Mouse (Mus musculus): ENCODE measurements around the gene Kcnk10. TPM values are rescaled to one million over a fixed set of nuclear protein-coding genes. Genes with fewer than 3 reads are reported as not detected.

Gene Kcnk10
- polyA plus RNA-seq, 1 experiment from 2014 or later = 27.2 TPM

DNA sequence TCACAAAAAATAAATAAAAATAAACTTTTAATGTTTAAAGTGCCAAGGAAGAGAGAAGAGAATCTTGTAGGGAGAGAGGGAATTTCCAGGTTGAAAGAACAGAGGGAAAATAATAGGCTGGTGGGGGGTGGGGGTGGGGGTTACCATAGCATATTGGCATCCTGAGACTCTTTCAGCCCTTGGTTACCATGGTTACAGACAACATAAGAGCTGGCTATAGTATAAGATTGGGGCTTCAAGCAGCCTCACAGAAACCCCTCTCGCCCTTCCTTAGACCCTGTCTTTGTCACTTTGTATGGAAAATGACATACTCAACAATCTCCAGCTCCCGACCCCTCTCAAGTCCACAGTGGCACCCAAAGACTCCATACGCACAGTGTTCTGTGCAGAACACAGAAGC is 13.7 kb downstream of the Kcnk10 start:
- Histone ChIP-seq H3K4me2 (peak overlapping the region; percentile 30), H3K27ac (replicated peaks) (peak overlapping the region; percentile 72), H3K9ac (no peak overlapping the region), H3K36me3 (no peaks in the 10 kb centered on the region), H3K9me3 (no peaks in the 10 kb centered on the region), H3K27me3 (no peaks in the 10 kb centered on the region), H3K4me3 (no peak overlapping the region), H3K4me1 (replicated peaks) (peaks cover 70% of the 10 kb centered on the region)
- peak; percentile 54; the same call in 1 of the 2 replicates for ATAC-seq (ENCODE audit: low read depth)
- 10% methylated on average over 3 of the region's 3 CpGs for WGBS

DNA sequence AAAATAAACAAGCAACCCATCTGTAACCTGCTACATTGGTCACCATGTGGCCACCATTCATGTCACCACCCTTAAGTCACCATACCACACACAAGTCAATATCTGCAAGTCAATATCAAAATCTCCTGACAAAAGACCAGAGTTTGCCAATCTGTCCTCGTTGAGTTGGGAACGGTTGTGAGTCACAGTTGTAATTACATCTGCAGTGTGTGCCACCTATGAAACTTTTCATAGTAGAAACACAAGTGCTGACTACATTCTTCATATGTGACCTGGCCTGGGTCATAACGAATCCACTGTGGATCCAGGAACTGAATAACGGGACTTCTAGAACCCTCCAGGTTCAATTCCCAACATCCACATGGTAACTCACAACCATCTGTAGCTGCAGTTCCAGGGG is 14.8 kb downstream of the Kcnk10 start:
- Histone ChIP-seq H3K9ac (no peak overlapping the region), H3K9me3 (no peaks in the 10 kb centered on the region), H3K27me3 (no peaks in the 10 kb centered on the region), H3K4me3 (no peak overlapping the region), H3K27ac (replicated peaks) (no peak overlapping the region), H3K4me2 (no peak overlapping the region), H3K36me3 (no peaks in the 10 kb centered on the region), H3K4me1 (replicated peaks) (peaks cover 60% of the 10 kb centered on the region)
- WGBS = 51% methylated on average over 4 of the region's 4 CpGs
- ATAC-seq (ENCODE audit: low read depth) = no peak

- Histone ChIP-seq H3K27me3 (no peaks in the 10 kb centered on the region), H3K4me2 (peak overlapping the region; percentile 38), H3K4me3 (no peak overlapping the region), H3K4me1 (replicated peaks) (peaks cover 52% of the 10 kb centered on the region), H3K9me3 (no peaks in the 10 kb centered on the region), H3K9ac (no peak overlapping the region), H3K36me3 (no peaks in the 10 kb centered on the region), H3K27ac (replicated peaks) (peak overlapping the region; percentile 74)
- peak; percentile 63 for ATAC-seq (ENCODE audit: low read depth)
- WGBS = 24% methylated on average over 13 of the region's 13 CpGs
Measured at GRCm38 (mm10) chr12:98562341-98562977, 15.7 kb downstream of the Kcnk10 start.

DNA sequence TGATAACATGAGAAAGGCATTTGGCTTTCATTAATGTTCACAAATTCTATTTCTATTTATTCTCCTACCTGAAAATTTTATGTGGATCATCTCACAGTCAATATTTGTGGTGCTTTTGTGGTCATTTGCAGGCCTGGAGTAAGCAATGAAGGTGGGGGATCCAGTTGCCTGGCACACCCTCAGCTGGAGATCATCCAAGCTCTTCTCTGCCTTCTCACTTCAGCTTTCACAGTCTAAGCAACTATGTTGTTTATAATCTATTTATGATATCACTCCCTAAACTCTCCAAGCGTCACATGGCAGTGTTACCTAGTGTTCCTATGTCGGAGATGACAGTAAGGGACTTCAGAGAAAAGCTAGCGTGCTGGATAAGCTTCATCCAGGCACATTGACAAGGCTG is 18.1 kb downstream of the Kcnk10 start:
- no peak overlapping the region for H3K27ac ChIP-seq (replicated peaks)
- no peaks in the 10 kb centered on the region for H3K36me3 ChIP-seq
- no peak overlapping the region for H3K4me3 ChIP-seq
- H3K9ac ChIP-seq = no peak overlapping the region
- H3K9me3 ChIP-seq = no peaks in the 10 kb centered on the region
- H3K4me1 ChIP-seq (replicated peaks) = peaks cover 34% of the 10 kb centered on the region
- no peaks in the 10 kb centered on the region for H3K27me3 ChIP-seq
- no peak for ATAC-seq (ENCODE audit: low read depth)
- H3K4me2 ChIP-seq = no peak overlapping the region
- 89% methylated on average over 3 of the region's 3 CpGs for WGBS

DNA sequence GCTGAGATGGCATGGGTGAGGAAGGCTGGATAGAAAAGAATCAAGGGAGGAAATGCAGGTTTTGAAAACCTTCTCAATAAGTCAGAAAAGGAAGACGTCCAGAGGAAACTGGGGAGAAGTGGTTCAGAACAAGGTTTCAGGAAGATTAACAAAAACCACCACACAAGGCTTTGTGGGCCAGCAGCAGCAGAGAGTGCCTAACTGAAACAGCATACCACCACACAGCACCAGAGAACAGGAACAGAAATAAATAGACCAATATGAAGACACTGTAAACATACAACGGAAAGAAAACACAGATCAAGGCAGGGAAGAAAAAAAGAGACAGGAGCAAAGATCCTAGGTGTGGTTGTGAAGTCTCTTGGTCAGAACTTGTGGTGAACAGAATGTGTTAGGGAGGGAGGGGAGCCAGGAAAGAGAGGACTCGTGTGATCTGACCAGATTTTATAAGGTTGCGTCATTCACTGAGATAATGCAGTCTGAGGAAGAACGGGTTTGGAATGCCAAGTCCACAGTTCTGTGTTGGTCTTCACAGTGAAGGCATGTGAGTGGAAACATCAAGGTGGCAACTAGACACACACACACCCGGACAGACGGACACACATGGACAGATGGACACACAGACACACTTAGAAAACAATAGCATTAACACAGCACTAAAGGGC is 21.0 kb downstream of the Kcnk10 start:
- WGBS = 83% methylated on average over 7 of the region's 7 CpGs
- Histone ChIP-seq H3K4me2 (no peak overlapping the region), H3K36me3 (no peaks in the 10 kb centered on the region), H3K9me3 (no peaks in the 10 kb centered on the region), H3K4me3 (no peak overlapping the region), H3K9ac (no peak overlapping the region), H3K4me1 (replicated peaks) (peaks cover 11% of the 10 kb centered on the region), H3K27me3 (no peaks in the 10 kb centered on the region), H3K27ac (replicated peaks) (no peak overlapping the region)
- no peak for ATAC-seq (ENCODE audit: low read depth)

GRCm38 (mm10) chr12:98549981-98550380 is 28.1 kb downstream of the Kcnk10 start:
- Histone ChIP-seq H3K9me3 (no peaks in the 10 kb centered on the region), H3K4me3 (no peak overlapping the region), H3K27ac (replicated peaks) (no peak overlapping the region; the same call in 1 of the 2 replicates), H3K9ac (no peak overlapping the region), H3K4me1 (replicated peaks) (peaks cover 9% of the 10 kb centered on the region; the same call in 1 of the 2 replicates), H3K27me3 (no peaks in the 10 kb centered on the region), H3K36me3 (no peaks in the 10 kb centered on the region), H3K4me2 (no peak overlapping the region)
- ATAC-seq (ENCODE audit: low read depth) = no peak
- WGBS = 80% methylated on average over 6 of the region's 6 CpGs

DNA sequence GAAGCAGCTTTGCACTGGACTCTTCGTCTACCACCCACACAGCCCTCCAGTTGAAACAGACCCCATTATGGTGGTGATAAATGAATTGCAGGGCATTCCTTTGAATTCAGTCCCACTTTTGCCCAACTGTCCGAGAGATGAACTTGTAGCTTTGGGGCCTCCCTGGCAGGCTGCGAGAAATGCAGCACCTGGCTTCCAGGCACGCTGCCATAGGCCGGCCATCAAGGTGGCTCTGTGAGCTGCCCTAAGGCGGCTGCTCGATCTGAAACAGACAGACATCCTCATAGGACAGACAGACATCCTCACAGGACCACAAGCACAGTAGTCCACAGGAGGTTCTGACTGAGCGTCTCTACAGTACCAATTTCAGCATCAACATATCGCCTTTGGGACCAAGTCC is 30.0 kb downstream of the Kcnk10 start:
- Histone ChIP-seq H3K9me3 (no peaks in the 10 kb centered on the region), H3K4me2 (no peak overlapping the region), H3K4me1 (replicated peaks) (0 out of 2 replicates have a peak, but pooled peaks cover 3% of the 10 kb centered on the region), H3K27me3 (no peaks in the 10 kb centered on the region), H3K4me3 (no peak overlapping the region), H3K9ac (no peak overlapping the region), H3K27ac (replicated peaks) (no peak overlapping the region), H3K36me3 (no peaks in the 10 kb centered on the region)
- 73% methylated on average over 9 of the region's 9 CpGs for WGBS
- no peak for ATAC-seq (ENCODE audit: low read depth)

DNA sequence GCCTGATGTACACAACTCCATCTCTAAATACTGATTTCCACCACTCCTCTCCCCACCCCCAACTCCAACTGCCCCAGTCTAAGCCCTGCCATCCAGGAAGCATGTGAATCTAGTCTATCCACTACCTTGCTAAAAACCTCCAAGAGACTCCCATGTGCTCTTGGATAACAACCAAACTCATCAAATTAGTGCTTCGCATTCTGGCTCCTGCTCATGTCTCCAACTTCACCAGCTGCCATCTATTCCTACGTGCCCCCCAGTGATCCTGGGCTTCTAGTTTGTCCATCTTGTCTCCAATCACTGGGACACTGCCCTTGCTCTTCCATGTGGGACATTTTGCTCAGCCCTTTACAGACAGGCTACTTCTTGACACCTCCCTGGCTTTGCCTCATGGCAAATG is 32.2 kb downstream of the Kcnk10 start:
- no peak for ATAC-seq (ENCODE audit: low read depth)
- no peaks in the 10 kb centered on the region for H3K36me3 ChIP-seq
- H3K9me3 ChIP-seq = no peaks in the 10 kb centered on the region
- H3K4me2 ChIP-seq = no peak overlapping the region
- H3K27ac ChIP-seq (replicated peaks) = no peak overlapping the region
- H3K4me3 ChIP-seq = no peak overlapping the region
- 91% methylated on average over 2 of the region's 2 CpGs for WGBS
- H3K9ac ChIP-seq = no peak overlapping the region
- no peaks in the 10 kb centered on the region for H3K27me3 ChIP-seq
- 0 out of 2 replicates have a peak, but pooled peaks cover 3% of the 10 kb centered on the region for H3K4me1 ChIP-seq (replicated peaks)

- H3K9me3 ChIP-seq = no peaks in the 10 kb centered on the region
- H3K4me1 ChIP-seq (replicated peaks) = 0 out of 2 replicates have a peak, but pooled peaks cover 3% of the 10 kb centered on the region
- H3K9ac ChIP-seq = no peak overlapping the region
- H3K27me3 ChIP-seq = no peaks in the 10 kb centered on the region
- H3K4me3 ChIP-seq = no peak overlapping the region
- no peak for ATAC-seq (ENCODE audit: low read depth)
- no peaks in the 10 kb centered on the region for H3K36me3 ChIP-seq
- WGBS = 49% methylated on average over 4 of the region's 4 CpGs
- no peak overlapping the region for H3K27ac ChIP-seq (replicated peaks)
- H3K4me2 ChIP-seq = no peak overlapping the region
Measured at GRCm38 (mm10) chr12:98545251-98545560, 32.9 kb downstream of the Kcnk10 start.

DNA sequence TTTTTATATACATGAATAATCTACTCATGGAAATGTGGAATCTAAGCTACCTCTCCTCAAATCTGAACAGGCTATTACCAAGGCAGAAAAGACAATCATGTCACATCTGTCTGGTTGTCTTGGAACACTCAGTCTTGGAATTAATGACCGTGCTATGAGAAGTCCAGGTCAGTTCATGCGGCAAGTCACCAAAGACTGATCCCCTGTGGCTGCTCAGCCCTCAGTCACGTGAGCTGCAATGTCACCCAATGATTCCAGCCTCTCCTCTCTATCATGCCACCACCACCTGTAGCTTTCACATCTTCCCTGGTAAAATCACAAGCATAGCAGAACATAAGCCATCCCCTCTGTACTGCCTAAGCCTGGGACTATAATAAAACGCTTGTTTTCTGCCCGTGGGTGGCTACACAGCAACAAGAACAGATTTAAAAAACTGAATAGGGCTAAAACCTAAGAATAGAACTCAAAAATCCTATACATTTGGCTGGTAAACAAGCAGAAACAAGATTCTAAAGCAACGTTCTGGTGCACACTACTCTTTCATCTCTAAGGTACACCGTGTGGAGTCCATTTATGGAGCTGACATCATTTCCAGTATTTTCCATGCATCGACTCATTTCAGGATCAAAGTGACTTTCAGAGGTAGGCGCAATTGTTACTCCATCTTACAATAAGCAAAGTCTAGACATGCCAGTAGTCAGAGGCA is 33.4 kb downstream of the Kcnk10 start:
- H3K4me1 ChIP-seq (replicated peaks) = 0 out of 2 replicates have a peak, but pooled peaks cover 3% of the 10 kb centered on the region
- no peak overlapping the region for H3K4me3 ChIP-seq
- H3K9ac ChIP-seq = no peak overlapping the region
- no peak for ATAC-seq (ENCODE audit: low read depth)
- no peaks in the 10 kb centered on the region for H3K9me3 ChIP-seq
- no peaks in the 10 kb centered on the region for H3K27me3 ChIP-seq
- H3K36me3 ChIP-seq = no peaks in the 10 kb centered on the region; the same call in 1 of the 2 replicates
- no peak overlapping the region for H3K27ac ChIP-seq (replicated peaks)
- WGBS = 88% methylated on average over 9 of the region's 9 CpGs
- H3K4me2 ChIP-seq = no peak overlapping the region

GRCm38 (mm10) chr12:98536760-98537159 is 41.4 kb downstream of the Kcnk10 start:
- no peak overlapping the region for H3K9ac ChIP-seq
- H3K36me3 ChIP-seq = no peaks in the 10 kb centered on the region; the same call in 1 of the 2 replicates
- no peaks in the 10 kb centered on the region for H3K9me3 ChIP-seq
- peaks cover 1% of the 10 kb centered on the region for H3K4me1 ChIP-seq (replicated peaks)
- 76% methylated on average over 5 of the region's 5 CpGs for WGBS
- H3K27me3 ChIP-seq = no peaks in the 10 kb centered on the region
- no peak for ATAC-seq (ENCODE audit: low read depth)
- H3K4me3 ChIP-seq = no peak overlapping the region
- no peak overlapping the region for H3K27ac ChIP-seq (replicated peaks)
- no peak overlapping the region for H3K4me2 ChIP-seq

- no peak for ATAC-seq (ENCODE audit: low read depth)
- Histone ChIP-seq H3K4me3 (no peak overlapping the region), H3K27ac (replicated peaks) (no peak overlapping the region), H3K27me3 (no peaks in the 10 kb centered on the region), H3K36me3 (no peaks in the 10 kb centered on the region; the same call in 1 of the 2 replicates), H3K4me2 (no peak overlapping the region), H3K9me3 (no peaks in the 10 kb centered on the region), H3K9ac (no peak overlapping the region), H3K4me1 (replicated peaks) (peaks cover 6% of the 10 kb centered on the region)
- 90% methylated on average over 6 of the region's 6 CpGs for WGBS
Measured at GRCm38 (mm10) chr12:98536036-98536435, 42.1 kb downstream of the Kcnk10 start.

Data from neural tube, embryonic 13.5 days (tissue).